Mouse (Mus musculus) embryonic facial prominence, embryonic 12.5 days (tissue): ENCODE measurements around the gene Cdk6. TPM values are rescaled to one million over a fixed set of nuclear protein-coding genes. Genes with fewer than 3 reads are reported as not detected.
"Not testable (repeated sequence)": the region's sequence is repeated elsewhere in the genome, so short reads cannot be mapped to it uniquely, and the experiment has no call there.

ENCODE experiments used
- ATAC-seq: fragments of 200-750 bp; cut with Nextera tagmentation; 2 replicates; pipeline ENCODE4 v1.8.0; 2017; ENCODE audit not compliant: insufficient number of reproducible peaks, insufficient read depth, low FRiP score, low TSS enrichment
- H3K27ac ChIP-seq: fragments of 300-500 bp; sonication (generic); 2 replicates; pipeline ENCODE4 v1.5.1; 2016; ENCODE audit warnings: mild to moderate bottlenecking
- H3K27me3 ChIP-seq: fragments of 300-500 bp; sonication (generic); 2 replicates; pipeline ENCODE4 v1.6.1; 2016; ENCODE audit warnings: mild to moderate bottlenecking, moderate library complexity
- H3K36me3 ChIP-seq: fragments of 300-500 bp; sonication (generic); 2 replicates; pipeline ENCODE4 v1.6.1; 2016; ENCODE audit warnings: mild to moderate bottlenecking
- H3K4me1 ChIP-seq: fragments of 300-500 bp; sonication (generic); 2 replicates; pipeline ENCODE4 v1.6.1; 2016
- H3K4me2 ChIP-seq: fragments of 300-500 bp; sonication (generic); replicated peaks from 2 replicates; pipeline ENCODE4 v1.6.1; 2016; ENCODE audit warnings: mild to moderate bottlenecking, moderate library complexity
- H3K4me3 ChIP-seq: fragments of 300-500 bp; sonication (generic); 2 replicates; pipeline ENCODE4 v1.5.1; 2016; ENCODE audit warnings: mild to moderate bottlenecking
- H3K9ac ChIP-seq: fragments of 300-500 bp; sonication (generic); 2 replicates; pipeline ENCODE4 v1.6.1; 2016; ENCODE audit warnings: mild to moderate bottlenecking, moderate library complexity
- H3K9me3 ChIP-seq: fragments of 300-500 bp; sonication (generic); 2 replicates; pipeline ENCODE4 v1.6.1; 2016; ENCODE audit warnings: mild to moderate bottlenecking, moderate library complexity
- WGBS: fragments of 180-500 bp; shearing (Covaris S2); methylation state at CpG from one replicate; pipeline ENCODE4 v1.1.7; 2016; 5-methylcytosine and 5-hydroxymethylcytosine counted together
- polyA plus RNA-seq: library from polyadenylated mRNA; unstranded; fragments of >200 nt; fragmentation: Nextera tagmentation; extraction: Ambion mirVana; gene quantifications from 2 replicates; pipeline ENCODE4 v1.2.1, GENCODE M21; 2016

Gene Cdk6
- polyA plus RNA-seq, 1 experiment from 2014 or later: 31.0 TPM

DNA sequence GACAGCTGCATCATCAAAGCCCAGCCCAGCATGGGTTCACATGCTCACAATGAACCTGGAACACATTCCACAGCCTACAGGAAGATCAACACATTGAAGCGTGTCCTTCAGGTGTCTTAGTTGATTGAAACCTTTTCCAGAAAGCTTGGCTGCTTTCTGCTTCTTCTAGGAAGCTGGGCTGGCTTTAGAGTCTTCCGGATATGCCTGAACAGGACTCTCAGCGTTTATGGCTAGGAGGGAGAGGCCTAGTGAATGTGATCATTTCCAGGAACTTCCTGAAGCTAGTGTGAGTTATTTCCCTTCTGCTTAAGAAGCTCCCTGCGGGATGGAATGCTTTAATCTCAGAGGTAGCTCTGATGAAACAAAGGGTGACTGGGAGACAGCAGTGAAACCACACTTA, 17.2 kb upstream of the Cdk6 start:
- no peaks in the 10 kb centered on the region for H3K4me1 ChIP-seq
- H3K9me3 ChIP-seq: no peaks in the 10 kb centered on the region
- no peak overlapping the region for H3K4me2 ChIP-seq
- no peaks in the 10 kb centered on the region for H3K36me3 ChIP-seq
- no peak overlapping the region for H3K4me3 ChIP-seq
- no peak overlapping the region for H3K9ac ChIP-seq
- 73% methylated on average over 4 of the region's 4 CpGs for WGBS
- no peak overlapping the region for H3K27ac ChIP-seq
- no peak for ATAC-seq
- H3K27me3 ChIP-seq: no peaks in the 10 kb centered on the region

DNA sequence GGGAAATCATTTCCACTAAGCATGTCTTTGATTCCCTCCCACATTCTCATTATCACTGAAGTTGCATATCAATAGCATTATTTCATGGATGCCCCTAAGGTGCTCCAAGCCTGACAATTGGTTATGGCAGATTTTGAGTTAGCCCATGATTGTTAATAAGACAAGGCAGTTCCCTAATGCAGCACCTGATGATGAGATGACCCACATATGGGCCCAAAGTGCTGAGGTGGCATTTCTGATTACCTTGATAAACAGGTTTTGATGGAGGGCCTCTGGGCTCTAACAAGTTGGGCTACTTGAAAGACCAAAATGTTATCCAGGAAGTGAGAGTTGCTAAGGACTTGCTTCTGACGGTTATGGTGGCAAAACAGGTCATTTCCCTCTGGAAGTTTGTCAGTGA, 11.9 kb upstream of the Cdk6 start:
- Histone ChIP-seq H3K36me3 (no peaks in the 10 kb centered on the region), H3K9me3 (no peaks in the 10 kb centered on the region), H3K27ac (no peak overlapping the region), H3K27me3 (no peaks in the 10 kb centered on the region), H3K4me1 (no peaks in the 10 kb centered on the region), H3K4me3 (no peak overlapping the region), H3K9ac (no peak overlapping the region), H3K4me2 (no peak overlapping the region)
- 68% methylated on average over 1 of the region's 1 CpGs for WGBS
- no peak for ATAC-seq

DNA sequence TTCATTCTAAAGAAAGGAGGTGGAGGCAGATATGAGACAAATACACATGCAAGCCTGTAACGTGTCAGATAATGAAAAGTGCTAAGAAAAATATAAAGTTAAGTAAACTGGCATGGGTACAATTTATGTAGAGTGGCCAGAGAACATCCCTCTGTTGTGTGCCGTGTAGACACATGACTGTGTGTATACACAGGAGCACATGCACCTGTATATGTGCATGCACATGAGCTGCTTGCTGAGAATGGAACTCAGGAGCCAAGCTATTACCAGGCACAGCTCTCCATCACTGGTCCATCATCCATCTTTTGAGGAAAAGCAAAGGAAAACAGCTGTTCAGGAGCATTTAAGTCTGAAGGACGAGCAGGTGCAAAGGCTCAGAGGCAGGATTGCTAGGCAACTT, 10.4 kb upstream of the Cdk6 start:
- H3K4me2 ChIP-seq: no peak overlapping the region
- H3K9ac ChIP-seq: no peak overlapping the region
- H3K4me1 ChIP-seq: no peaks in the 10 kb centered on the region
- no peaks in the 10 kb centered on the region for H3K27me3 ChIP-seq
- ATAC-seq: no peak
- no peak overlapping the region for H3K27ac ChIP-seq
- no peaks in the 10 kb centered on the region for H3K9me3 ChIP-seq
- no peak overlapping the region for H3K4me3 ChIP-seq
- 72% methylated on average over 3 of the region's 3 CpGs for WGBS
- no peaks in the 10 kb centered on the region for H3K36me3 ChIP-seq

DNA sequence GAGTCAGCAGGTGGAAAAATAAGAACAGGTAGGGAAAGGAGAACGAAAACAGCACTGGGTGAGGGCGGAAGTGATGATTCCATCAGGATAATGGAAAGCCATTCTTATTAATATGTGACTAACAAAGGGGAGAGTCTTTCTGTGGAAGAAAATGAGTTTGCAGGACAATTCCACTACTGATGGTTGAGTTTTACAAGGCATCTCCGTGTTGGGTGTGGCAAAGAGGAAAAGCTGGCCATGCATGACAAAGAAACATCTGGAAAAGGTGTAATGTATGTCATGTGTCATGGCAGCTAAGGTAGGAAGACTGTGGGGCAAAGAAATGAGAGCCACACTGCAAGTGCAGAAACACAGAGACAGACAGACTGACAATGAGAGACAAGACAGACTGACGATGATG, 8.3 kb upstream of the Cdk6 start:
- not testable (repeated sequence) for H3K27me3 ChIP-seq, H3K4me2 ChIP-seq, H3K9ac ChIP-seq, H3K36me3 ChIP-seq, ATAC-seq, H3K4me1 ChIP-seq, H3K9me3 ChIP-seq, H3K27ac ChIP-seq, H3K4me3 ChIP-seq
- WGBS: 93% methylated on average over 4 of the region's 4 CpGs

DNA sequence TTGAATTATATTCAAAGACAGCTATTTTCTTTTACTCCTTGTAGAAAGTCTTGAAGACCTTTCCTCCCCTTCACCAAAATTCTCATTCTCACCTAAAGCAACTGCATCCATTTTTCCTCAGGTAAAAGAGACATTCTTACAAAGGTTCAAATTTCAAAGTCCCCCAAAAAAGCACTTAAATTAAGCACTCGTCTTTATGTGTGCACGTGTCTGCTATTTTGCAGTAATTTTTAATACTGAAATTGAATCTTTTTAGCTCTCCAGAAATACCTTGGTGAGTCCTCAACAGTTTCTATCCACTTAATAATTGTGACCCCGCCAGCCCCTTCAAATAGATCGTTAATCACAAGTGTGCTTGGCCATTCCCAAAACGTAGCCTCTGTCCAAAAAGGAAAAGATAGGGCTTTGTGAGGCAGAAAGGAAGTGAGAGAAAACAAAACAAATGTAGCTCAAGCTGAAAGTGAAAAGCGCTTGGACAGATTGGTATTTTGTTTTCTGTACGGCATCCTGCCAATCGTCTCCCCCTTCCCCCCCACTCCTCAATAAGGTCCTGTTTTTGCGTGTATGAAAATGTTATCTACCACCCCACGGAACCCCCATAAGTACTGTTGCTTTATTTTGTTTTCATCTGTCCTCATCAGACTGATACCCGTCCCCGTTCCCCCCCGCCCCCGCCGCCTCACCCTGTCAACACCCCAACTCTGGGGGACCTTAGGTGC, 786 bp upstream of the Cdk6 start:
- H3K9me3 ChIP-seq, H3K27ac ChIP-seq, H3K27me3 ChIP-seq, H3K4me1 ChIP-seq, ATAC-seq, H3K36me3 ChIP-seq: not testable (repeated sequence)
- peak overlapping the region; percentile 78 for H3K4me2 ChIP-seq
- H3K4me3 ChIP-seq: peak overlapping the region; percentile 61
- WGBS: 1% methylated on average over 15 of the region's 15 CpGs
- peak overlapping the region; percentile 65 for H3K9ac ChIP-seq

DNA sequence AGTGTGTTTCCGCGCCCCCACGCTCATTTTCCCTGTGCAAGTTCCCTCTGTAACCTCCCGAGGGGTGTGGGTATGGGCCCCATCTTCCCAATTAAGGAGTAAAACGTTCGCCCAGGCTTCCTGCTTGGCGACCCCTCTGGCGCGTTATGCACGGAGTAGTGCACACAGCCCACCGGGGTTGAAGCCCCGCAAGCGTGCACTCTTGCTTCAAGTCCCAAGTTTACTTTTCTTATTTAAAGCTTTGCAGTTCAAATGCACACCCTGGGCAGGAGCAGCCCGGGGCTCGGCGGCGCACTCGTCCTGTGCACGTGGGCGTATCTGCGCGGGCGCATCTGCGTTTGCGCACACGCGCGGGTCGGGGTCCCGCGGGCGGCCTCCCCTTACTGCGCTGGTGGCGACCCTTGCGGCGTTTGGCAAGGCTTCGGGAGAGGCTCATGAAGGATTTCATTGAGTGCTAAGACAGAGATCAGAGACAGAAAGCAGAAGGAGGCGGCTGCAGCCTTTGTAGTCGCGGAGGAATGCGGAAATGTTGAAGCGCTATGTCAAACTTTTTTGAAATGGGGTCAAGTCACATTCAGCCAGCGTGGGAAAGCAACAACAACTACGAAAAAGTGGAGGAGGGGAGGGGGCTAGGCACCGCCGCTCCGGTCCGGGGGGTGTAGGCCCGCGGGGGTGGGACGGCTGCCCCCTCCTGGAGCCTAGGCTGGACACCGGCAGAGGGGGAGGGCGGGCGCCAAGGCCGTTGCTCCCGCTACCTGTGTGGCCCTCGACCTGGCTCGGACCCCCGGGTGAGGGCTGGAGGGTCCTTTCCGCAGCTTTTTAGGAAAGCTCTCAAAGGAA, 866 bp downstream of the Cdk6 start:
- Histone ChIP-seq H3K27me3 (no peaks in the 10 kb centered on the region), H3K4me2 (peak overlapping the region; percentile 78), H3K27ac (peak overlapping the region; percentile 84), H3K4me3 (peak overlapping the region; percentile 61), H3K9me3 (no peaks in the 10 kb centered on the region), H3K4me1 (no peaks in the 10 kb centered on the region), H3K9ac (peak overlapping the region; percentile 67), H3K36me3 (no peaks in the 10 kb centered on the region)
- peak; percentile 23 for ATAC-seq
- under 1% methylated on average over 58 of the region's 60 CpGs for WGBS

DNA sequence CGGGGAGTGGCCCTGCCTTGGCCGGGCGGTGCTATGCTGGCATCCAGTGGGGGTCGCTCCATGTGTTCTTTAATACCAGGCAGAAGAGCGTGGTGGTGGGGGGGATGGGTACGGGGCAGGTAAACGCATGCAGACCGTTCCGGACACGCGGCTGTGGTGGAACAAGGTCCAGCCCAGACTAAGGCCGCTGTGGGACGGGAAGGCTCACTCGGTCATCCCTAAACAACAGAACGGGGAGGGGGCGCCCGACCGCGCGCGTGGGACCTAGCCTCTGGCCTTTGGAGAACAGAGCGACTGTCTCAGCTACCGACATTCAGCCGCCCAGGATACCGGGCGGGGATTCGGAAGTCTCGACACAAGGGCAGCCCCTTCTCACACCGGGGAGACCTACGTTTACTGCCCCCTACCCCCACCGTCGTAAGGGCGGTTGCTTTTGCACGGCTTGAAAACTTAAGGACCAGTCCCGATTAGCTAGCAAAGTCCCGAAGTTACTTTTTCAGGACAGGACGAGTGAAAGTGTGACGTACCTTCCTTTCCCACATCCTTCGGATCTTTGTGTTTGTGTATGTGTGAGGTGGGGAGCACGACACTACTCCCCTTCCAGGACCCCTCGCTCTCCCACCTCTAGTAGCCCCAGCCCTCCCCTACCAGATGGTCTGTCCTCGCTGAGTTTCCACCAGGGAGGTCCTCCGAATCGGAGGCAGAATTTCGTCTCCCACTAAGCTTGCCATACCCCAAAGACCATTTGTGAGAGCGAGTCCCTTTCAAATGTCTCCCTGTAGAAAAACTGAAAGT, 1.7 kb downstream of the Cdk6 start:
- Histone ChIP-seq H3K36me3 (no peaks in the 10 kb centered on the region), H3K4me3 (peak overlapping the region; percentile 61), H3K4me1 (no peaks in the 10 kb centered on the region), H3K9ac (peak overlapping the region; percentile 67), H3K4me2 (peak overlapping the region; percentile 78), H3K27me3 (no peaks in the 10 kb centered on the region), H3K9me3 (no peaks in the 10 kb centered on the region), H3K27ac (peak overlapping the region; percentile 84)
- peak; percentile 57 for ATAC-seq
- WGBS: under 1% methylated on average over 46 of the region's 46 CpGs

DNA sequence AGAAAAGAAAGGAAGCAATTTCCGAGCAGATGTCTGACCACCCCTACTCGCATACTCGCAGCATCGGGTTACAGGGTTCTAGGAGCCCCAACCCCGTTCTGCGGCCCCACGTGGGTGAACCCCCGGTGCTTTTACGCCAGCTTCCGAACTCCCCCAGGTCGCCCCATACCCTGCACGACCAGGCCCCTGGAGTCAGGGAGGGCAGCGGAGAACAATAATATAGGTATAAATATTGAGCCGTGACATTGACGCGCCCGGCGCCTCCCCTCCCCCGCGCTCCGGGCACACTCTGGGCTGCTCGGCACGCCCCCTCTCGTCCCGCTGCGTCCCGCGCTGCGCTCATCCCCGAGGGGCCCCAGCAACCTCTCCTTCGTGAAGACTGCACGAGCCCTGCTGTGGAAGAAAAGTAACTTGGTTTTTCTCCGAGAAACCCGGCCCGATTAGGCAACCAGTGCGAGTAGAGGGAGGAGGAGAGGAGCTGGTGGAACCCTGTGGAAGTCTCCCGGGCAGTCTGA, 2.3 kb downstream of the Cdk6 start:
- no peaks in the 10 kb centered on the region for H3K36me3 ChIP-seq
- H3K4me2 ChIP-seq: peak overlapping the region; percentile 78
- under 1% methylated on average over 37 of the region's 37 CpGs for WGBS
- H3K27me3 ChIP-seq: no peaks in the 10 kb centered on the region
- H3K27ac ChIP-seq: peak overlapping the region; percentile 84
- H3K9ac ChIP-seq: peak overlapping the region; percentile 67
- H3K4me1 ChIP-seq: no peaks in the 10 kb centered on the region
- no peaks in the 10 kb centered on the region for H3K9me3 ChIP-seq
- H3K4me3 ChIP-seq: peak overlapping the region; percentile 61
- peak; percentile 57; the same call in 1 of the 2 replicates for ATAC-seq

DNA sequence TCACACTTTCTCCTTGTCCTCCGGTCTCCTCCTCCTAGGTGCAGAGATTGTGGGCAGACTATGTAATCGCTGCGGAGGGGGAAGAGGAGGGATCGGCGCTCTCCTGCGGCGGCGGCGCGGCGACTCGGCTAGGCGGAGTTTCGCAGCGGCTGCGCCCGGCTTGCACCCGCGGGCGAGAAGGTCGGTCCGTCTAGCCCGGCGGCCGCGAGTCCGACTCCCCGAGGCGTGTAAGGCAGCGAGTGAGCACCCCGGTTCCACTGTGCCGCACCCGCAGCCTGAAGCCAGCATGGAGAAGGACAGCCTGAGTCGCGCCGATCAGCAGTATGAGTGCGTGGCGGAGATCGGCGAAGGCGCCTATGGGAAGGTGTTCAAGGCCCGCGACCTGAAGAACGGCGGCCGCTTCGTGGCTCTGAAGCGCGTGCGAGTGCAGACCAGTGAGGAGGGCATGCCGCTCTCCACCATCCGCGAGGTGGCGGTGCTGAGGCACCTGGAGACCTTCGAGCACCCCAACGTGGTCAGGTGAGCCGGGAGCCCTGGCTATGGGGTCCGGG, 2.9 kb downstream of the Cdk6 start:
- Histone ChIP-seq H3K4me1 (no peaks in the 10 kb centered on the region), H3K4me2 (peak overlapping the region; percentile 78), H3K4me3 (peak overlapping the region; percentile 61), H3K9me3 (no peaks in the 10 kb centered on the region), H3K27me3 (no peaks in the 10 kb centered on the region), H3K36me3 (no peaks in the 10 kb centered on the region), H3K9ac (peak overlapping the region; percentile 67), H3K27ac (peak overlapping the region; percentile 84)
- WGBS: under 1% methylated on average over 57 of the region's 58 CpGs
- ATAC-seq: peak; percentile 55

DNA sequence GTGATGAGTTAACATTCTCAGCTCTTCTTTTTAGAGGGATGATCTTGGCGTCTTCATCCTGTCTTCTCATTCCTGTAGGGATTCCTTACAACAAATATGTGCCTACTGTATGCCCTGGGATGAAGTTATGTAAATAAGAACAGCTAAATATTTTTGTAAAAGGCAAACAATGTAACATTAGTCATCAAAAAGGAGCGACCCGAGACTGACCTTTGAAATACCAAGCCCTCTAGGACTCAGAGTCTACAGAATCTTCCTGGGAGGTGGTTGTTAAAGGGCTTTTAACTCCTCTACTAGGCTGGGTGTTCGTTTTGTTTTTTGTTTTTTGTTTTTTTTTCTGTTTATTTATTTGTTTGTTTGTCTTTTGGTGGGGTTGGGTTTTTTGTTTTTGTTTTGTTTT, 4.3 kb downstream of the Cdk6 start:
- not testable (repeated sequence) for H3K27ac ChIP-seq, H3K9me3 ChIP-seq, H3K4me1 ChIP-seq, H3K9ac ChIP-seq, ATAC-seq, H3K4me3 ChIP-seq, H3K27me3 ChIP-seq, H3K4me2 ChIP-seq, H3K36me3 ChIP-seq
- 57% methylated on average over 4 of the region's 4 CpGs for WGBS

DNA sequence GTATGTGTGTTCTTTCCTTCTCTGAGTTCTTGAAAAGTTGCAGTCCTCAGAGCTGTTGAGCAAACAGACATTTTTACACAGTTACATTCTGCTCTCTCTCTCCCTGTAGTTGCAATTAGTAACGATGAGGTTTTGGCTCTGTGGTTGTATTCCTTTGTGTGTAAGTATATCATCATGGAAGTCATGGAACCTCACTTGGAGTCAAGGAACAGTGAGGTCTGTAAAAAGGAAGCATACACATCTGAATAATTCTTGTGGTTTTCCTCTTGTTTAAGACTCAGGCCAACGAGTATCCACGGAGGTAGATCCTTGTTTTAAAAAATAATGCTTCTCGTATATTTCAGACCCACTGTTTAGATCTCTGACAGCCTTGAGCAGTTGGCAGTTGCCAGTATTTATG, 8.1 kb downstream of the Cdk6 start:
- H3K27me3 ChIP-seq, H3K4me3 ChIP-seq, H3K27ac ChIP-seq, H3K9ac ChIP-seq, H3K9me3 ChIP-seq, H3K36me3 ChIP-seq, H3K4me1 ChIP-seq, ATAC-seq, H3K4me2 ChIP-seq: not testable (repeated sequence)
- 90% methylated on average over 4 of the region's 4 CpGs for WGBS
